Mouse (Mus musculus): ENCODE data around the gene Slc35b2.

Slc35b2 gene

DNA sequence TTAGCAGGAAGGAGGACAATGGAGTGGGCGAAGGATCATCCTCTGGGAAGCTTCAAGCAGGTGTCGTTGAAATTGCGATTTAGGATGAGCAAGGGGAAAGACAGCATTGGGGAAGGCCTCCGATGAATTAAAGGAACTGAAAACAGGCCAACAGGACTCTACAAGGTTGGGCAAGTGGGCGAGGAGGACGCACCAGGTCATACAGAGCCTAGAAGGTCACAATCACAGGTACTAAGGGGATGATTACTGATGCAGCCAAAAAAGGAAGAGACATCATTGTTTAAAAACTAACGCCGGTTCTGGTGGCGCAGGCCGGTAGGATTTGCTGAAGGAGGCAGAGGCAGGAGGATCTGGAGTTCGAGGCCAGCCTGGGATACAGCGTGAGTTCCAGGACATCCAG, 458 bp upstream of the Slc35b2 start:
- in situ Hi-C loops (cut with MboI, MseI): loop anchor here (10.0 to 25.0 kb wide), 2 partner anchors 602 to 1949 kb away; partner anchors contain the start of genes Ccnd3, Gtpbp2 and Taf8

DNA sequence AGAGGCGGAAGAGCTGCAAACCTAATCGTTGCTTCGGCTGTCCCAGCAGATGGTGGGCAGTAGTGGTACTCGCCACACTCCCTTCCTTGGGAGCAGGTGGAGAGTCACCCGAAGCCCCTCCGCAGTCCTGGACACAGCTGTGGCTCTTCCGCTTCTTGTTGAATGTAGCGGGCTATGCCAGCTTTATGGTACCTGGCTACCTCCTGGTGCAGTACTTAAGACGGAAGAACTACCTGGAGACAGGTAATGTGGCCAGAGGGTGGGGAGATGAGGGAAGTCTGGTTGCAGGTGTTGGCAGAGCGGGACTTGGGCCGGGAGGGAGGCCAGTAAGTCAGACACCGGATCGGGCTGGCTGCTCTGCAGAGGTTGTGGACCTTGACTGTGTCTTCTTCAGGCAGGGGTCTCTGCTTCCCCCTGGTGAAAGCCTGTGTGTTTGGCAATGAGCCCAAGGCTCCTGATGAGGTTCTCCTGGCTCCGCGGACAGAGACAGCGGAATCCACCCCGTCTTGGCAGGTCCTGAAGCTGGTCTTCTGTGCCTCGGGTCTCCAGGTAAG, 934 bp downstream of the Slc35b2 start:
- in situ Hi-C loops (cut with MboI, MseI): loop anchor here (10.0 to 25.0 kb wide), 2 partner anchors 600 to 1948 kb away; partner anchors contain the start of genes Ccnd3, Gtpbp2 and Taf8

DNA sequence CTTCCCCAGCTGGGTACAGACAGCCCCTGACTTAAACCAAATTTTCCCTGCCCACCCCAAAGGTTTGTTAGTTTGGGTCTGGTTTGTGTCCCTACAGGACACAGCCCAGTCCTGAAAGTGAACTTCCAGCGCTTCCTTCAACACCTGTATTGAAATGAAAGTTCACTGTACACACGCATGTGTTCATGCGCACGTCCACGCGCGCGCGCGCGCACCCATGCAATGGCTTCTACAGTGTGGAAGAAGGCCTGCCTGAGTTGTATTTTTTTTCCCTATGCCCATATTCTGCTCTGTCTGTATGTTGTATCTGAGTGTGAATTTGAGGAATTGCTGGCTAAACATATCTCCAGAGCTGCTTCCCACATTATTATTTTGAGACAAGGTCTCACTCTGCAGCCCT, 1.4 kb downstream of the Slc35b2 start:
- in situ Hi-C loops (cut with MboI, MseI): loop anchor here (10.0 to 25.0 kb wide), 2 partner anchors 600 to 1947 kb away; partner anchors contain the start of genes Ccnd3, Gtpbp2 and Taf8

GRCm38 (mm10) chr17:45566031-45566359, 2.3 kb downstream of the Slc35b2 start:
- in situ Hi-C loops (cut with MboI, MseI): loop anchor here (10.0 to 25.0 kb wide), 2 partner anchors 599 to 1946 kb away; partner anchors contain the start of genes Ccnd3, Gtpbp2 and Taf8

- in situ Hi-C loops (cut with MboI, MseI): loop anchor here (10.0 to 25.0 kb wide), 2 partner anchors 598 to 1946 kb away; partner anchors contain the start of genes Ccnd3, Gtpbp2 and Taf8
Measured at GRCm38 (mm10) chr17:45566360-45567161, 2.9 kb downstream of the Slc35b2 start.

GRCm38 (mm10) chr17:45567162-45567601, 3.5 kb downstream of the Slc35b2 start:
- in situ Hi-C loops (cut with MboI, MseI): loop anchor here (10.0 to 25.0 kb wide), 2 partner anchors 598 to 1945 kb away; partner anchors contain the start of genes Ccnd3, Gtpbp2 and Taf8

DNA sequence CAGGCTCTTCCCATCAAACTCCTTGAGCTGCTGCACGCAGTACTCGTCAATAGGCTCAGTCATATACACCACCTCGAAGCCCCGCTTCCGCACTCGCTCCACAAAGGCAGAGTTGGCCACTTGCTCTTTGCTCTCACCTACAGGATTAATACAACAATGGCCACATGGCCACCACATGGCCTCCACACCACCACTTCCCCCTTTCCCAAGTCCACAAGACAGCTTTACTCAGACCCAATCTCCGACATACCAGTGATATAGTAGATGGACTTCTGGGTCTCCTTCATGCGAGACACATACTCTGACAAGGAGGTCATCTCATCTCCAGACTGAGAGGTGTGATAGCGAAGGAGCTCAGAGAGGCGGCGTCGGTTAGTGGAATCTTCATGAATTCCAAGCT, 5.3 kb downstream of the Slc35b2 start:
- in situ Hi-C loops (cut with MboI, MseI): loop anchor here (10.0 to 25.0 kb wide), 2 partner anchors 596 to 1943 kb away; partner anchors contain the start of genes Ccnd3, Gtpbp2 and Taf8

DNA sequence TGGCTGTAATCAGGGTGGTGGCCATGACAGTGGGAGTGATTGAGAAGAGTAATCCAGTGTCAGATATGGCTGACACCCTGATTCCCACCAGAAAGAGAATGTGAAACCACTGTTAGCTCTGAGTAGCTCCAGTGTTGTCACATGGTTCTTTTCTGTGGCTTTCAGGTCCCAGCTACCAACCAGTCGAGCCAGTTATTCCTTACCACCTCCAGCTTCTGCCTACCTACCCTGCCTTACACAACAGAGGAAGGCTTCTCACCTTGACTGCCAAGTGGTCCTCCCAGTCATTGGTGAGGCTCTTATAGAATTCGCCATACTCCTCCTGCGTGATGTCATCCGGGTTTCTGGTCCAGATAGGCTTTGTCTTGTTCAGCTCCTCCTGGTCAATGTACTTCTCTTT, 6.3 kb downstream of the Slc35b2 start:
- in situ Hi-C loops (cut with MboI, MseI): loop anchor here (10.0 to 25.0 kb wide), 2 partner anchors 595 to 1942 kb away; partner anchors contain the start of genes Ccnd3, Gtpbp2 and Taf8

DNA sequence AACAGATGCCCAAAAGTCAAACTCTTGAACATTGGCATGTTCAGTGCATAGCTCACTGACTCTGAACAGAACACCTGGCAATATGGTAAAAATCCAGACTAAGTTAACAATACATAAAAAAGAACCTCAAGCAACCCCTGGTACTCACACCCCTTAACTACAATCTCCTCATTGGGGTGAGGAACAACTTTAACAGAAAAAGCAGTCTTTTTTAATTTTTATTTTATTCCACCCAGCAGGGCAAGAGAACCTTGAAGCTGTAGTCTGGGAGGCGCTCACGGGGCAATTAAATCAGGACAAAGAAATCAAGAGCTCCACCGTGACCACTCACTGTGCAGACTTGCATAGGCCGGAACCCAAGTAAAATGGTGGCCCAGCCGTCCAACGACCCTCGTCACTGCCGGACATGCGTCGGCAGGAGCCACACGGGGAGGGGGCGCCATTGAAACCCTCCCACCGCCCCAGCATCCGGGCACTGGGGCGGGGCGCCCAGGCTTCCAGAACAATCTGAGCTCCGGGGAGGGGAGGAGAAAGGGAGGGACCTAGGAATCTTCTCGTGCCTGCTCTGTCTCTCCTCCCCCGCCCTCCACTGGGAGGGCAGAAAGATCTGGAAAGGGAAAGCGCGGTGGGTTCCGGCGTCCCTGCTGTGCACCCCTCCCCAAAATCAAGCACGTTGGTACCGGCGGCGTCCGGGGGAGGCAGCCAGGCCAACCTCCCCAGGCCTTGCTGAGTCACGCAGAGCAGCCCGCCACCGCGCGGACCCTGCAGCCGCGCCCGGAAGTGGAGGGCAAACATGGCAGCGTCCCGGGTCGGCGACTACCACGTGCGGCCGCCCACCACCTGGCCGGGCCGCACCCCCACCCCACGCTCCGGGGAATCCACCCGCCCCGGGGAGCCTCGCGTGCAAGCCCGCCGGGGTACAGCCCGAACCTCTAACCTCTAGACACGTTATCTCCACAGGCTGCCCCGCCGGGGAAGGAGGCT, 8.7 kb downstream of the Slc35b2 start:
- in situ Hi-C loops (cut with MboI, MseI): loop anchor here (25.0 kb wide), 1 partner anchor 1940 kb away; the partner anchor contains the start of genes Ccnd3 and Taf8

DNA sequence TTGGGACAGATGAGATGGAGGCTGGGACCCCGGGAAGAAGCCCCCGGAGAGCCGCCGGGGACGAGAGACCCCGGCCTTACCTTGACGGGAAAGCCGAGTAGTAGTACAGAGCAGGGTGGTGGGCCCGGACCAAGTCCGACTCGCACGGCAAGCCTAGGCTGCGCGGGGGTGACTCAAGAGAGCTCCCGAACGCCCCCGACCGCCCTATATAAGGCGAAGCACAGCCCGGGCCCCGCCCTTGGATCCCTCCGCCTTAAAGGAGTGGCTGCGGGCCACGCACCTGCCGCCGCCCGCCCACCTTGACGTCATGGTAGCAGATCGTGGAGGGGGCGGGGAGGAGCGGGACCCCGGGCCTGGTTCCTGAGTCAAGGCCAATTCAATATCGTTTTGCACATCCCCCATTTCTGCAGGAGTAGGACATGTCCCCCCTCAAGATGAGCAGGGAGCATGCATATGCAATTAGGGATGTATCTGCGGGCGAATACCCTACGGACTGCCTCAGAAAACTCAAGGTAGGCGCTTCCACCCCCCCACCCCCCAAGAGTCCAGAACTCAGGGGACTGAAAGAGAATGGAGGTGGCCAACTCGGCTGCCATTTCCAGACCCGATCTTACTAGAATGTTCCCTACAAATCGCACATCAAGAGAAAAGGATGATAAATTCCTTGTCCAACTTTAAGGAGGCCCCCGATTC, 9.6 kb downstream of the Slc35b2 start, which contains the start of gene Hsp90ab1:
TSS of gene Hsp90ab1 (minus strand) at position 185 of the 693 bp plus-strand sequence.
- in situ Hi-C loops (cut with MboI, MseI): loop anchor here (25.0 kb wide), 1 partner anchor 1939 kb away; the partner anchor contains the start of genes Ccnd3 and Taf8

DNA sequence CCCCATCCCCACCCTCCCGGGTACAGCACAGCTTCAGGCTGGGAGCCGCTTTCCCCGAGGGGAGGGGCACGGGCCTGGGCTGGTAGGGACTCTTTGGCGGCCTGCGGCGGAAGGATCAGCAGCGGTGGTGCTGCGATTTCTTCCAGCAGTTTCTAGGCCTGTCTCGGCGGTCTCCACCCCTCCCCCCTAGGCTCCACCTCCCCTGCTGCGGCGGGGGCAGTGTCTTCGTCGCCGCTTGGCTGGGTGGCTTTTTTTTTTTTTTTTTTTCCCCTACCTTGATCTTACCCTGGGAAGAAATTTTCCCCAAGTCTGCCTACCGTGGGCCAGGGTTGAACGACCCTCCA, 10.1 kb downstream of the Slc35b2 start:
- in situ Hi-C loops (cut with MboI, MseI): loop anchor here (25.0 kb wide), 1 partner anchor 1939 kb away; the partner anchor contains the start of genes Ccnd3 and Taf8

- in situ Hi-C loops (cut with MboI, MseI): loop anchor here (25.0 kb wide), 1 partner anchor 1938 kb away; the partner anchor contains the start of genes Ccnd3 and Taf8
Measured at GRCm38 (mm10) chr17:45574129-45574761, 10.6 kb downstream of the Slc35b2 start.

- in situ Hi-C loops (cut with MboI, MseI): no loop called here
Measured at GRCm38 (mm10) chr17:45575123-45575897, 11.6 kb downstream of the Slc35b2 start.

DNA sequence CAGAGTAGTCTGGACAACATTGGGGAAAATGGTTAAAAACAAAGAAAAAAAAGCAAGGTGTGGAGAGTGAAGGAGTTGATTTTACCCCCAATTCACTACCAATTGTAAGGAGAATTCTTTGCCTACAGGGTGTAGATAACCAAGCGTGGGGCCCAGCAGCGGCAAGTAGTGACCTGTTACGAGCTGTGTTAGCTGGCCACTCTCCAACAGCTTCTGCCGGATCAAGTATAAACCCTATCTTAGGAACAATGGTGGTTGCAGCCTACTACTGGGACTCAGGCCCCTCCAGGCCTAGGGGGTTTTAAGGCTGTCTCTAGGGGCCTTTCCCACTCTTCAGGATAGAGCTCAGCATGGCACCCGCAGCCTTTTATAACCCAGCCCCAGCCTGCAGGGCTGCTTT, 14.6 kb downstream of the Slc35b2 start:
- in situ Hi-C loops (cut with MboI, MseI): no loop called here

DNA sequence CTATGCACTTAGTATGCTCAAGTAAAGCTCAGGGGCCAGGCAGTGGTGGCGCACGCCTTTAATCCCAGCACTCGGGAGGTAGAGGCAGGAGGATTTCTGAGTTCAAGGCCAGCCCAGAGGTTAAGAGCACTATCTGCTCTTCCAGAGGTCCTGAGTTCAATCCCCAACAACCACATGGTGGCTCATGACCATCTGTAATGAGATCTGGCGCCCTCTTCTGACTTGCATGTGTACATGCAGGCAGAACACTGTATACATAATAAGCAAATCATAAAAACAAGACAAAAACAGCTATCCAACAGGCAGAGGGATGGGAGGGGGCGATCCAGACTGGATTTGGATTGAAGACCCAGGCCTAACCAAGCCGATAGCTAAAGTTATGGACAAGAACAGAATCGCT, 15.2 kb downstream of the Slc35b2 start:
- in situ Hi-C loops (cut with MboI, MseI): no loop called here

DNA sequence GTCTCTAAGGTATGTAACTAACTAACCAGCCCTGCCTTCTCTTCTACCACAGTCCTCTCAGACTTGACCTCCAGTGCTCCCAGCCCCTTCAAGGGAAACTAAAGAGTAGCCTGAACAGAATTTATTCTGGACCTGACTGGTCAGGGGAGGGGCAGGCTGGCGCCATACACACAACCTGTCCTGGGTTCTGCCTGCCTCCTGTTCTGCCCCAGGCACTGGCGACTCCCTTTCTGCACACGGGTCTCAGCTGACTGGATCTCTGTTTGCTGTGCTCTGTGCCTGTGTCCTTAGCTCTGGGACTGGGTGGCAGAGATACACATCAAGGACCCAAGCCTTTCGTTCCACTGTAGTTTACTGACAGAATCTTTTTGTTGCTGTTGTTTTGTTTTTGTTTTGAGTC, 15.9 kb downstream of the Slc35b2 start:
- in situ Hi-C loops (cut with MboI, MseI): no loop called here

- in situ Hi-C loops (cut with MboI, MseI): no loop called here
Measured at GRCm38 (mm10) chr17:45580958-45581477, 17.3 kb downstream of the Slc35b2 start.

- in situ Hi-C loops (cut with MboI, MseI): no loop called here
Measured at GRCm38 (mm10) chr17:45581567-45581983, 17.9 kb downstream of the Slc35b2 start.

GRCm38 (mm10) chr17:45582188-45582587, 18.5 kb downstream of the Slc35b2 start:
- in situ Hi-C loops (cut with MboI, MseI): no loop called here

All from T-helper 1 cell (primary cell).